25 mouse cellular contexts compared by ENCODE assay signal in the genomic region with DNA sequence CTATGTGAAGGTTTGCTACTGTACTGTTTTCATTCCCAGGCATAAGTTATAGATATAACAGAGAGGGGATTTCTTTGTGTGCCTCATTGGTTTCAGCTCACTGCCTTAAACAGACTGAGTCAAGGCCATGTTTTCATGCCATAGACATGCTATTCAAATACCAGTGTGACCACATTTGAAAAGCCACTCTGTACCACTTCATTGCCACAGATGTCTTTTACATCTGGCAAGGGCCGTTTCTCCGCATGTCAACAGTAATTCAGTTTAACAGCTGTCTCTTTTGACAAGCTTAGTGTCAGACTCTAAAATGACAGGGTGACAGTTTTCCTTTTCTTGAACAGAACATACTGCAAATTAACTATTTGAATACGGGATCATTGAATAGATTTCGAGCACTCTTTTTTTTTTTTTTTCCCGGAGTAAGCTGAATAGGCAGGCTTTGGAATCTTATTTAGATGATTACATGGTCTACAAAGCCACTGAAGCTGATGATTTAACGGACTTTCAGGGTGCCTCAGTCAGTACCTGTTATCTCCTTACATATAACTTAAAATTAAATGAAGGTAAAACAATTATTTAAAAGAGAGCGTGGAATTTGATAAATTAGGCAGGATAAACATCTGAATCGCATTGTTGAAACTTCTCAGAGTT.
DNase-seq lines count a peak whose midpoint lies in the region; ATAC-seq and TF ChIP-seq lines count a peak whose summit lies in the region.
"Had no signal": no experiment of that assay in that cellular context is flagged by ENCODE, and none has a peak within 500 bp of the region (broad histone marks: within the 10 kb centered on the region; RNA-seq: fewer than 3 reads in every experiment).

No protein-coding gene starts in this region.

- H3K4me1 ChIP-seq in hindbrain, embryonic 12.5 days, result no peaks in the 10 kb centered on the region
- no peaks in the 10 kb centered on the region for H3K4me1 ChIP-seq in hindbrain, embryonic 13.5 days (replicated peaks)
- no peaks in the 10 kb centered on the region for H3K4me1 ChIP-seq in forebrain, embryonic 12.5 days
- no peaks in the 10 kb centered on the region for H3K4me1 ChIP-seq in forebrain, postnatal 0 days (ENCODE audit: insufficient read depth)
- H3K4me1 ChIP-seq: heart, embryonic 13.5 days; limb, embryonic 12.5 days; lung, embryonic 15.5 days; neural tube, embryonic 13.5 days had no signal

- H3K9me3 ChIP-seq in hindbrain, embryonic 12.5 days (replicated peaks), result no peaks in the 10 kb centered on the region
- H3K9me3 ChIP-seq in hindbrain, embryonic 13.5 days, result no peaks in the 10 kb centered on the region
- H3K9me3 ChIP-seq in forebrain, embryonic 12.5 days, result no peaks in the 10 kb centered on the region
- H3K9me3 ChIP-seq in forebrain, postnatal 0 days (ENCODE audit: low read length), result no peaks in the 10 kb centered on the region
- H3K9me3 ChIP-seq: heart, embryonic 13.5 days; limb, embryonic 12.5 days; lung, embryonic 15.5 days; neural tube, embryonic 13.5 days had no signal

- 63% methylated on average over 8 of the region's 8 CpGs for WGBS in hindbrain, embryonic 12.5 days
- 62% methylated on average over 8 of the region's 8 CpGs for WGBS in hindbrain, embryonic 13.5 days
- WGBS in forebrain, embryonic 12.5 days, result 45% methylated on average over 8 of the region's 8 CpGs
- WGBS in forebrain, postnatal 0 days, result 44% methylated on average over 8 of the region's 8 CpGs

- H3K9ac ChIP-seq in hindbrain, embryonic 12.5 days, result no peak overlapping the region
- H3K9ac ChIP-seq in hindbrain, embryonic 13.5 days, result no peak overlapping the region
- no peak overlapping the region for H3K9ac ChIP-seq in forebrain, embryonic 12.5 days
- H3K9ac ChIP-seq in forebrain, postnatal 0 days, result no peak overlapping the region
- H3K9ac ChIP-seq: heart, embryonic 13.5 days; limb, embryonic 12.5 days; lung, embryonic 15.5 days; neural tube, embryonic 13.5 days had no signal

- peak; percentile 1 for DNase-seq in embryo, embryonic 10.5 days (ENCODE audit: low spot score)
- DNase-seq in embryo, embryonic 9.5 days (ENCODE audit: extremely low spot score), result no peak
- peak; percentile 30 for DNase-seq in forebrain, postnatal 0 days
- no peak for DNase-seq in urinary bladder, adult 18-20 months (ENCODE audit: low spot score in 2 of 2)
- no peak for DNase-seq in layer of hippocampus, adult 9-10 months (ENCODE audit: low spot score)
- DNase-seq: adrenal gland, adult 2 months; adrenal gland, postnatal 36 days; cerebellum, adult 2 months; cerebellum, postnatal 14 days; gastrocnemius, postnatal 10 days; heart, postnatal 10 days; kidney, adult 9 months; kidney, postnatal 10 days; right cerebral cortex, postnatal 4 days; thymus, postnatal 4 days had no signal

- no peaks in the 10 kb centered on the region for H3K36me3 ChIP-seq in hindbrain, embryonic 12.5 days
- no peaks in the 10 kb centered on the region for H3K36me3 ChIP-seq in hindbrain, embryonic 13.5 days
- H3K36me3 ChIP-seq in forebrain, embryonic 12.5 days (replicated peaks), result no peaks in the 10 kb centered on the region
- no peaks in the 10 kb centered on the region for H3K36me3 ChIP-seq in forebrain, postnatal 0 days (ENCODE audit: insufficient read depth)
- H3K36me3 ChIP-seq: heart, embryonic 13.5 days; limb, embryonic 12.5 days; lung, embryonic 15.5 days; neural tube, embryonic 13.5 days had no signal

- no peak overlapping the region for H3K4me2 ChIP-seq in hindbrain, embryonic 12.5 days (replicated peaks)
- H3K4me2 ChIP-seq in hindbrain, embryonic 13.5 days, result no peak overlapping the region
- no peak overlapping the region for H3K4me2 ChIP-seq in forebrain, embryonic 12.5 days
- no peak overlapping the region for H3K4me2 ChIP-seq in forebrain, postnatal 0 days (ENCODE audit: low read depth)
- H3K4me2 ChIP-seq: heart, embryonic 13.5 days; limb, embryonic 12.5 days; lung, embryonic 15.5 days; neural tube, embryonic 13.5 days had no signal

- no peaks in the 10 kb centered on the region for H3K27me3 ChIP-seq in hindbrain, embryonic 12.5 days
- H3K27me3 ChIP-seq in hindbrain, embryonic 13.5 days, result no peaks in the 10 kb centered on the region
- H3K27me3 ChIP-seq in forebrain, embryonic 12.5 days, result no peaks in the 10 kb centered on the region
- H3K27me3 ChIP-seq in forebrain, postnatal 0 days (ENCODE audit: insufficient read depth, low read length), result no peaks in the 10 kb centered on the region
- H3K27me3 ChIP-seq: CH12.LX; heart, embryonic 13.5 days; limb, embryonic 12.5 days; lung, embryonic 15.5 days; neural tube, embryonic 13.5 days had no signal

- peak; percentile 52; the same call in 1 of the 2 replicates for ATAC-seq in hindbrain, embryonic 12.5 days (ENCODE audit: low FRiP score)
- ATAC-seq in hindbrain, embryonic 13.5 days (ENCODE audit: low FRiP score), result no peak
- peak; percentile 77 for ATAC-seq in forebrain, embryonic 12.5 days (ENCODE audit: low FRiP score)
- ATAC-seq in forebrain, postnatal 0 days, result peak; percentile 79
- ATAC-seq: activated CD4-positive, CD25-positive, alpha-beta regulatory T cell, adult 4 months; intestine, postnatal 0 days had no signal

- no peak overlapping the region for H3K4me3 ChIP-seq in hindbrain, embryonic 12.5 days
- no peak overlapping the region for H3K4me3 ChIP-seq in hindbrain, embryonic 13.5 days
- H3K4me3 ChIP-seq in forebrain, embryonic 12.5 days (replicated peaks), result no peak overlapping the region
- no peak overlapping the region for H3K4me3 ChIP-seq in forebrain, postnatal 0 days (ENCODE audit: low read depth, low read length)
- H3K4me3 ChIP-seq: heart, embryonic 13.5 days; limb, embryonic 12.5 days; lung, embryonic 15.5 days; neural tube, embryonic 13.5 days had no signal

- TF ChIP-seq CTCF in forebrain, postnatal 0 days (IDR thresholded peaks at IDR 0.05; ENCODE audit: low read depth), result no peak

- no peak overlapping the region for H3K27ac ChIP-seq in hindbrain, embryonic 12.5 days
- H3K27ac ChIP-seq in hindbrain, embryonic 13.5 days, result no peak overlapping the region
- no peak overlapping the region for H3K27ac ChIP-seq in forebrain, embryonic 12.5 days
- H3K27ac ChIP-seq in forebrain, postnatal 0 days (ENCODE audit: low read depth, low read length), result no peak overlapping the region
- H3K27ac ChIP-seq: heart, embryonic 13.5 days; limb, embryonic 12.5 days; lung, embryonic 15.5 days; neural tube, embryonic 13.5 days had no signal

Comparison
In these comparisons a context has a peak if more than half of its experiments do, and no peak if none do; other contexts are left out.
1. DNase-seq: peak in embryo, embryonic 10.5 days (single experiment) and forebrain, postnatal 0 days (single experiment); none in embryo, embryonic 9.5 days (single experiment), urinary bladder, adult 18-20 months (0 of 2) and layer of hippocampus, adult 9-10 months (single experiment).